In genomic region chr15:103279750-103280149, GRCm38 (mm10) we compare ENCODE assay signal across 8 mouse cellular contexts. TPM values are rescaled to one million over a fixed set of nuclear protein-coding genes. Genes with fewer than 3 reads are reported as not detected.
DNase-seq lines count a peak whose midpoint lies in the region; ATAC-seq lines count a peak whose summit lies in the region.

No protein-coding gene starts in this region.

- no peak overlapping the region for H3K4me2 ChIP-seq in forebrain, embryonic 11.5 days (ENCODE audit: low read depth, low read length, severe bottlenecking)
- H3K4me2 ChIP-seq in forebrain, embryonic 15.5 days (replicated peaks) = no peak overlapping the region
- H3K4me2 ChIP-seq in neural tube, embryonic 11.5 days (ENCODE audit: low read depth) = no peak overlapping the region

- no peaks in the 10 kb centered on the region for H3K4me1 ChIP-seq in forebrain, embryonic 11.5 days (replicated peaks; ENCODE audit: control insufficient read depth, insufficient read depth, low read length)
- H3K4me1 ChIP-seq in forebrain, embryonic 15.5 days = peaks cover 4% of the 10 kb centered on the region
- no peaks in the 10 kb centered on the region for H3K4me1 ChIP-seq in neural tube, embryonic 11.5 days (ENCODE audit: control insufficient read depth, insufficient read depth, low read length)
- H3K4me1 ChIP-seq in limb, embryonic 10.5 days = peaks cover 27% of the 10 kb centered on the region

- WGBS in forebrain, embryonic 11.5 days = 65% methylated on average over 3 of the region's 3 CpGs
- WGBS in forebrain, embryonic 15.5 days = 60% methylated on average over 3 of the region's 3 CpGs
- WGBS in neural tube, embryonic 11.5 days = 67% methylated on average over 3 of the region's 3 CpGs
- WGBS in limb, embryonic 10.5 days = 68% methylated on average over 3 of the region's 3 CpGs

- H3K9ac ChIP-seq in forebrain, embryonic 11.5 days (ENCODE audit: low read length) = no peak overlapping the region
- no peak overlapping the region for H3K9ac ChIP-seq in forebrain, embryonic 15.5 days (replicated peaks)
- H3K9ac ChIP-seq in neural tube, embryonic 11.5 days (ENCODE audit: low read length) = no peak overlapping the region

- no peak overlapping the region for H3K27ac ChIP-seq in forebrain, embryonic 11.5 days (ENCODE audit: low read depth, low read length)
- no peak overlapping the region for H3K27ac ChIP-seq in forebrain, embryonic 15.5 days (replicated peaks)
- no peak overlapping the region for H3K27ac ChIP-seq in neural tube, embryonic 11.5 days (ENCODE audit: low read depth, low read length)
- 0 out of 2 replicates have a peak overlapping the region, but pooled peaks have one; percentile 1 for H3K27ac ChIP-seq in limb, embryonic 10.5 days

- ATAC-seq in forebrain, embryonic 11.5 days (replicated peaks; ENCODE audit: low FRiP score) = no peak
- ATAC-seq in forebrain, embryonic 15.5 days (replicated peaks) = no peak
- no peak for ATAC-seq in neural tube, embryonic 11.5 days (ENCODE audit: insufficient read depth, low FRiP score, low TSS enrichment)

- H3K4me3 ChIP-seq in forebrain, embryonic 11.5 days (ENCODE audit: low read depth, low read length) = no peak overlapping the region
- no peak overlapping the region for H3K4me3 ChIP-seq in forebrain, embryonic 15.5 days
- no peak overlapping the region for H3K4me3 ChIP-seq in neural tube, embryonic 11.5 days (ENCODE audit: low read depth, low read length)
- H3K4me3 ChIP-seq in limb, embryonic 10.5 days = no peak overlapping the region

- H3K27me3 ChIP-seq in forebrain, embryonic 11.5 days (ENCODE audit: control insufficient read depth, insufficient read depth, low read length) = no peaks in the 10 kb centered on the region
- H3K27me3 ChIP-seq in forebrain, embryonic 15.5 days = no peaks in the 10 kb centered on the region
- H3K27me3 ChIP-seq in neural tube, embryonic 11.5 days (ENCODE audit: control insufficient read depth, insufficient read depth, low read length) = no peaks in the 10 kb centered on the region
- no peaks in the 10 kb centered on the region for H3K27me3 ChIP-seq in limb, embryonic 10.5 days (ENCODE audit: low read depth, poor library complexity, severe bottlenecking)

- peak; percentile 72 for DNase-seq in forebrain, embryonic 11.5 days (ENCODE audit: low spot score)
- DNase-seq in neural tube, embryonic 11.5 days (ENCODE audit: low spot score) = peak; percentile 28
- DNase-seq in neural tube, embryonic 10.5 days (ENCODE audit: extremely low spot score, low spot score) = no peak
- no peak for DNase-seq in limb, embryonic 10.5 days (ENCODE audit: low spot score)
- DNase-seq in thymus, postnatal 0 days (ENCODE audit: low spot score) = peak; percentile 54
- DNase-seq in left cerebral cortex, adult 9 months (ENCODE audit: low spot score in 2 of 2) = no peak
- no peak for DNase-seq in MN1 (ENCODE audit: low spot score)

- no peaks in the 10 kb centered on the region for H3K36me3 ChIP-seq in forebrain, embryonic 11.5 days (ENCODE audit: control insufficient read depth, insufficient read depth, low read length)
- H3K36me3 ChIP-seq in forebrain, embryonic 15.5 days = no peaks in the 10 kb centered on the region
- no peaks in the 10 kb centered on the region for H3K36me3 ChIP-seq in neural tube, embryonic 11.5 days (ENCODE audit: control insufficient read depth, insufficient read depth, low read length)
- peaks cover 9% of the 10 kb centered on the region; the same call in 1 of the 2 replicates for H3K36me3 ChIP-seq in limb, embryonic 10.5 days

- no peaks in the 10 kb centered on the region for H3K9me3 ChIP-seq in forebrain, embryonic 11.5 days (ENCODE audit: control insufficient read depth, low read length)
- H3K9me3 ChIP-seq in forebrain, embryonic 15.5 days = no peaks in the 10 kb centered on the region
- no peaks in the 10 kb centered on the region for H3K9me3 ChIP-seq in neural tube, embryonic 11.5 days (ENCODE audit: control insufficient read depth, low read length)
- H3K9me3 ChIP-seq in limb, embryonic 10.5 days (replicated peaks) = no peaks in the 10 kb centered on the region

RNA-seq across cellular contexts. Expression of gene Copz1, which starts 7.2 kb away (rescaled TPM):
- polyA plus RNA-seq in forebrain, embryonic 11.5 days (2014; fragmentation: Nextera tagmentation; extraction: Ambion mirVana) = 265 TPM in 2 replicates
- 215 and 220 TPM in 2 replicates for polyA plus RNA-seq in forebrain, embryonic 15.5 days (2015; fragmentation: Nextera tagmentation; extraction: Ambion mirVana)
- 307 and 317 TPM in 2 replicates for polyA plus RNA-seq in neural tube, embryonic 11.5 days (2014; fragmentation: Nextera tagmentation; extraction: Ambion mirVana)
- polyA plus RNA-seq in limb, embryonic 10.5 days (2016; fragmentation: Nextera tagmentation; extraction: Ambion mirVana) = 305 and 309 TPM in 2 replicates
- polyA plus RNA-seq in thymus, postnatal 0 days (2015; fragmentation: Nextera tagmentation; extraction: Ambion mirVana) = 188 and 210 TPM in 2 replicates

RNA-seq across cellular contexts. Expression of gene Nfe2, which starts 21.5 kb away (rescaled TPM):
- polyA plus RNA-seq in forebrain, embryonic 11.5 days (2014; fragmentation: Nextera tagmentation; extraction: Ambion mirVana) = 6.6 and 7.6 TPM in 2 replicates
- polyA plus RNA-seq in forebrain, embryonic 15.5 days (2015; fragmentation: Nextera tagmentation; extraction: Ambion mirVana) = 0.38 and 0.63 TPM in 2 replicates
- polyA plus RNA-seq in neural tube, embryonic 11.5 days (2014; fragmentation: Nextera tagmentation; extraction: Ambion mirVana) = 6.5 and 7.3 TPM in 2 replicates
- polyA plus RNA-seq in limb, embryonic 10.5 days (2016; fragmentation: Nextera tagmentation; extraction: Ambion mirVana) = 5.9 and 6.1 TPM in 2 replicates
- 8.0 and 9.1 TPM in 2 replicates for polyA plus RNA-seq in thymus, postnatal 0 days (2015; fragmentation: Nextera tagmentation; extraction: Ambion mirVana)

RNA-seq across cellular contexts. Expression of gene Gpr84, which starts 30.7 kb away (rescaled TPM):
- not detected in 2 replicates for polyA plus RNA-seq in forebrain, embryonic 11.5 days (2014; fragmentation: Nextera tagmentation; extraction: Ambion mirVana)
- 0.28 and 0.37 TPM in 2 replicates for polyA plus RNA-seq in forebrain, embryonic 15.5 days (2015; fragmentation: Nextera tagmentation; extraction: Ambion mirVana)
- 0.34 and 0.50 TPM in 2 replicates for polyA plus RNA-seq in neural tube, embryonic 11.5 days (2014; fragmentation: Nextera tagmentation; extraction: Ambion mirVana)
- polyA plus RNA-seq in limb, embryonic 10.5 days (2016; fragmentation: Nextera tagmentation; extraction: Ambion mirVana) = 0.28 and 0.30 TPM in 2 replicates
- polyA plus RNA-seq in thymus, postnatal 0 days (2015; fragmentation: Nextera tagmentation; extraction: Ambion mirVana) = 0.06 TPM in 1 of 2 replicates, not detected in the other

RNA-seq across cellular contexts. Expression of gene Hnrnpa1, which starts 39.5 kb away (rescaled TPM):
- polyA plus RNA-seq in forebrain, embryonic 11.5 days (2014; fragmentation: Nextera tagmentation; extraction: Ambion mirVana) = 1,395 and 1,473 TPM in 2 replicates
- 995 and 1,028 TPM in 2 replicates for polyA plus RNA-seq in forebrain, embryonic 15.5 days (2015; fragmentation: Nextera tagmentation; extraction: Ambion mirVana)
- 1,373 and 1,392 TPM in 2 replicates for polyA plus RNA-seq in neural tube, embryonic 11.5 days (2014; fragmentation: Nextera tagmentation; extraction: Ambion mirVana)
- polyA plus RNA-seq in limb, embryonic 10.5 days (2016; fragmentation: Nextera tagmentation; extraction: Ambion mirVana) = 1,775 and 1,966 TPM in 2 replicates
- 683 and 713 TPM in 2 replicates for polyA plus RNA-seq in thymus, postnatal 0 days (2015; fragmentation: Nextera tagmentation; extraction: Ambion mirVana)

RNA-seq across cellular contexts. Expression of gene Cbx5, which starts 40.1 kb away (rescaled TPM):
- polyA plus RNA-seq in forebrain, embryonic 11.5 days (2014; fragmentation: Nextera tagmentation; extraction: Ambion mirVana) = 214 and 221 TPM in 2 replicates
- 134 and 139 TPM in 2 replicates for polyA plus RNA-seq in forebrain, embryonic 15.5 days (2015; fragmentation: Nextera tagmentation; extraction: Ambion mirVana)
- polyA plus RNA-seq in neural tube, embryonic 11.5 days (2014; fragmentation: Nextera tagmentation; extraction: Ambion mirVana) = 187 and 189 TPM in 2 replicates
- 191 and 215 TPM in 2 replicates for polyA plus RNA-seq in limb, embryonic 10.5 days (2016; fragmentation: Nextera tagmentation; extraction: Ambion mirVana)
- polyA plus RNA-seq in thymus, postnatal 0 days (2015; fragmentation: Nextera tagmentation; extraction: Ambion mirVana) = 55.7 and 60.1 TPM in 2 replicates

Comparison
In these comparisons a context has a peak if more than half of its experiments do, and no peak if none do; other contexts are left out.
1. DNase-seq: peak in forebrain, embryonic 11.5 days (single experiment), neural tube, embryonic 11.5 days (single experiment) and thymus, postnatal 0 days (single experiment); none in neural tube, embryonic 10.5 days (single experiment), limb, embryonic 10.5 days (single experiment), left cerebral cortex, adult 9 months (0 of 2) and MN1 (single experiment).